Mouse (Mus musculus): Measurements from ENCODE around the gene Samd11.
A peak's percentile ranks its signal among the peaks of the same experiment; 100 is the strongest.

Samd11 gene

GRCm38 (mm10) chr4:156213134-156213533, 42.3 kb downstream of the Samd11 start:
- no peak for DNase-seq

GRCm38 (mm10) chr4:156209963-156210635, 45.4 kb downstream of the Samd11 start:
- DNase-seq: no peak

GRCm38 (mm10) chr4:156208872-156209271, 46.6 kb downstream of the Samd11 start:
- no peak for DNase-seq

- DNase-seq: peak; percentile 32 to 46
Measured at GRCm38 (mm10) chr4:156203413-156204131, 51.9 kb downstream of the Samd11 start.

- peak; percentile 76 for DNase-seq
Measured at GRCm38 (mm10) chr4:156203001-156203412, 52.5 kb downstream of the Samd11 start, which contains the start of gene AW011738. TSS of gene AW011738 (plus strand) at chr4:156203304.

- no peak for DNase-seq
Measured at GRCm38 (mm10) chr4:156202462-156202893, 53.0 kb downstream of the Samd11 start.

- no peak for DNase-seq
Measured at GRCm38 (mm10) chr4:156200623-156201475, 54.6 kb downstream of the Samd11 start, which contains the start of gene Isg15. TSS of gene Isg15 (minus strand) at chr4:156200818.

GRCm38 (mm10) chr4:156197829-156198205, 57.6 kb downstream of the Samd11 start:
- DNase-seq: peak; percentile 87 to 92

GRCm38 (mm10) chr4:156197131-156197828, 58.2 kb downstream of the Samd11 start, which contains the start of gene Agrn:
TSS of gene Agrn (minus strand) at chr4:156197488.
- DNase-seq: peak; percentile 78

All from cerebellum, postnatal 14 days (tissue).